Mouse (Mus musculus): ENCODE measurements around the gene Adgrb2. TPM values are rescaled to one million over a fixed set of nuclear protein-coding genes. Genes with fewer than 3 reads are reported as not detected.

Gene Adgrb2
- total RNA-seq, 1 experiment from 2014 or later, result 0.15 TPM

- peak; percentile 9 to 15; a peak in 2 of 4 replicates for ATAC-seq (replicated peaks in 1 of 2; ENCODE audit: insufficient read depth in 1 of 2, low FRiP score in 2 of 2, low TSS enrichment in 1 of 2, low read depth in 1 of 2, poor library complexity in 2 of 2, severe bottlenecking in 2 of 2)
Observed at GRCm38 (mm10) chr4:129983764-129984420, 778 bp upstream of the Adgrb2 start.

- no peak for ATAC-seq (replicated peaks in 1 of 2; ENCODE audit: insufficient read depth in 1 of 2, low FRiP score in 2 of 2, low TSS enrichment in 1 of 2, low read depth in 1 of 2, poor library complexity in 2 of 2, severe bottlenecking in 2 of 2)
Observed at GRCm38 (mm10) chr4:129985161-129985670, 546 bp downstream of the Adgrb2 start.

DNA sequence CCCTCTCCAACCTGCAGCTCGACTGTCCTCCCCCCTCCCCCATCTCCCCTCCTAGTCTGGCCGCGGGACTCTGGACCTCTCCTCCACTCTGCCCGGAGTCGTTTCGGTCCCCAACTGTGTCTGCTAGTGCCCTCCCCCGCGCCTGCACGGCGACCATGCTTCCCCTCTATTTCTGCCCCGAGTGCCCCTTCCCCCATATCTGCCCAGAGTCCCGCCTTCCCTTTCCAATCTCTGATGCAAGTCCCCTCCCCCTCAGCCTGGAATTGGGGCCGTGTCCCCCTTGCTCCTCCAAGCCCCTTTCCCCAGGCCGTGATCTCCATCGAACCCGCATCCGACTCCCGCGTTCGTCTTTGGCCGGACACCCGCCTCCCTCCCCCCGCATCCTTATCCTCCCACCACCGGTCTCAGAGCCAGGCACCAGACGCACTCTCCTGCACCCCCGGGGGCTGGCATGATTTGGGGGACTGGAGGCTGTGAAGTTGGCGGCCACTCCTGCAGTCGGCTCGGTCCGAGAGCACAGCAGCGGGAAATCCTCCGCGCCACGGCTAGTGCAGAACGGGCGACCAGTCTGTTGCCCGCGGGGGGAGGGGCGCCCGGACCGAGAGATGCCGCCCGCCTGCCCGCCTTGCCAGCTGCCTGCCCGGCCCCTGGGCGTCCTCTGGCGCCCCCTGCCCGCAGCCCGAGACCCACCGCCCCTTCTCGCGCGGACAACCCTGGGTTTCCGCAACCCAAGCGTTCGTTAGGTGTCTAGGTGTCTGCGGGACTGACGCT lies 1.2 kb downstream of the Adgrb2 start:
- 0 out of 4 replicates have a peak, but pooled peaks of 1 of the 2 experiments have one; percentile 12 for ATAC-seq (replicated peaks in 1 of 2; ENCODE audit: insufficient read depth in 1 of 2, low FRiP score in 2 of 2, low TSS enrichment in 1 of 2, low read depth in 1 of 2, poor library complexity in 2 of 2, severe bottlenecking in 2 of 2)

DNA sequence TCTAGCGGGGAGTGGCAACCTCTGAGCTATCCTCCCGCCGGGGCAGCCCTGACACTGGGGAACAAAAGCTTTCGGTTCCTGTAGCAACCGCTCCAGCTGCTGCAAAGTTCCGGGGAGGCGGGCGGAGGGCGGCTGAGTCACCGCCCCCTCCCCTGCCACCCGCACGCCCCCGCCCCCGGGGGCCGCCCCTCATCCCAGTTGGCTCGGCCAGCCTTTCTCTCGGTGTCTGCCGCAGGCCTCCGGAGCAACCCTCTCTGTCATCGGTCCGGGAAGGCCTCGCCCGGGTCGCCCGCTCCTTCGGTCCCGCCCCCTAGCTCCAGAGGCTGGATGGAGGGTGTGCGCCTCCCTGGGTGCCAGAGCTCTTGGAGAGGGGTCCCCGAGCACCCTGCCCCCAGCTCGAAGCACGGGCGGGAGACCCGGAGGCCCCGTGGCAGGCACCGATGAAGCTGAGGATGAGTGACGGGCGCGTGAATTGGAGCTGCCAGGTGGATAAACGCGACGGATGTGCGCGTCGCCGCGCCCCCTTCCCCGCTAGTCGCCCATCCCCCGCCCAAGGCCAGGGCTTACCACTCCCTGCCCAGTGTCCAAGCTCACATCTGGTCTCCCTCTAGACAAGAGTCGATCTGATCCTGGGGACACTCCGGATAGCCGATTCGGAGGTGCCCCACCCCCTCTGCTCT lies 3.3 kb downstream of the Adgrb2 start:
- ATAC-seq (replicated peaks in 1 of 2; ENCODE audit: insufficient read depth in 1 of 2, low FRiP score in 2 of 2, low TSS enrichment in 1 of 2, low read depth in 1 of 2, poor library complexity in 2 of 2, severe bottlenecking in 2 of 2), result peak; percentile 31 to 57; a peak in 3 of 4 replicates

DNA sequence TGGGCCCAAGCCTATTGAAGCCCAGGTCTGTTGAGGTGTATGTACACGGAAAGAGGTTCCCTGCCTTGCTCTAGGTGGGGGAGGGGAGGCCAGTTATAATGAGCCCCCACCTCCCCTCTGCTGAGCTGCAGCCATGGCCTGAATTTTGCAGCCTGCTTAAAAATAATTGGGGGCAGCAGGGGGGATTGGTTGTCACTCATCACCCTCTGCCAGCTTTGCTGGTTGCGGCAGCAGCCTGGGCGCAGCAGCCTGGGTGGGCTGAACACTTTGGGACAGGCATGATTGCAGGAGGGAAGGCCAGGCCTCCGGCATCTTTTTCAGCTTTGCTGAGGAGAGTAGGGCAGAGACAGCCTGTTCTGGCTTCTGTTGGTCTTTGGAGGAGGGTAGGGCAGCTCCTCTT lies 5.3 kb downstream of the Adgrb2 start:
- ATAC-seq (replicated peaks in 1 of 2; ENCODE audit: insufficient read depth in 1 of 2, low FRiP score in 2 of 2, low TSS enrichment in 1 of 2, low read depth in 1 of 2, poor library complexity in 2 of 2, severe bottlenecking in 2 of 2), result no peak

DNA sequence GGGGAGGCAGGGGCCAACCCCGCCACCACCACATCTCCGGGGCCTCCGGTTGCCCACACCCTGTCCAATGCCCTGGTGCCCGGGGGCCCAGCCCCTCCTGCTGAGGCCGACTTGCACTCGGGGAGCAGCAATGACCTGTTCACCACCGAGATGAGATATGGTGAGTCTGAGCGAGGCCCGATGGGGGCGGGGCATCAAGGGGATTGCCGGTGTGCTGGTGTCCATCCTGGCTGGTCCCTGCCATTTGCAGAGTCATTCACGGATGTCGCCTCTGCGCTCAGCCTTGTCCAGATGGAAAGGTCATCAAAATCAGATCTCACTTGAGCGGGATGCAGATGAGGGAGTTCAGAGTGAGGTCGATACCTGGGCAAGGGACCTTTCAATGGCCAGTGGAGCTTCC lies 8.1 kb downstream of the Adgrb2 start:
- no peak for ATAC-seq (replicated peaks in 1 of 2; ENCODE audit: insufficient read depth in 1 of 2, low FRiP score in 2 of 2, low TSS enrichment in 1 of 2, low read depth in 1 of 2, poor library complexity in 2 of 2, severe bottlenecking in 2 of 2)

GRCm38 (mm10) chr4:129993213-129993612 lies 8.5 kb downstream of the Adgrb2 start:
- no peak for ATAC-seq (replicated peaks in 1 of 2; ENCODE audit: insufficient read depth in 1 of 2, low FRiP score in 2 of 2, low TSS enrichment in 1 of 2, low read depth in 1 of 2, poor library complexity in 2 of 2, severe bottlenecking in 2 of 2)

- no peak for ATAC-seq (replicated peaks in 1 of 2; ENCODE audit: insufficient read depth in 1 of 2, low FRiP score in 2 of 2, low TSS enrichment in 1 of 2, low read depth in 1 of 2, poor library complexity in 2 of 2, severe bottlenecking in 2 of 2)
Observed at GRCm38 (mm10) chr4:129993944-129994695, 9.4 kb downstream of the Adgrb2 start.

GRCm38 (mm10) chr4:129994728-129995127 lies 10.1 kb downstream of the Adgrb2 start:
- no peak for ATAC-seq (replicated peaks in 1 of 2; ENCODE audit: insufficient read depth in 1 of 2, low FRiP score in 2 of 2, low TSS enrichment in 1 of 2, low read depth in 1 of 2, poor library complexity in 2 of 2, severe bottlenecking in 2 of 2)

GRCm38 (mm10) chr4:129995255-129995654 lies 10.6 kb downstream of the Adgrb2 start:
- ATAC-seq (replicated peaks in 1 of 2; ENCODE audit: insufficient read depth in 1 of 2, low FRiP score in 2 of 2, low TSS enrichment in 1 of 2, low read depth in 1 of 2, poor library complexity in 2 of 2, severe bottlenecking in 2 of 2), result no peak

DNA sequence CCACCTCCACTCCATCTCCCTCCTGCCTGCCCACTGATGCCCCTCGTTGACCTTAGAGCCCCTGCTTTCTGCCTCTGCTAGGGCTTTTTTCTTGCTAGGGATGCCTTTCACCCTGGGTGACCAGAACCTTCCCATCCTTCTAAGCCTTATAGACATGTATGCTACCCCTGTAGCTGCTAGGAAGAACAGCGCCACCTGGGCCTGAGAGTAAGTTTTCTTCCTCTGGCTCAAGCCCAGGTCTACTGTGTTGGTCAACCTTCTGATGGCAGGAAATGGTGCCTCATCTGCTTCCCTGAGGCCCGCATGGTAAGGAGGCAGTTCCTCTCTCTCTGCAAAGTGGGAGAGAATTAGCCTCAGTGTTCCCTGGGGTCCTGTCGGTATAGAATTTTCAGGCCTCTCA lies 11.3 kb downstream of the Adgrb2 start:
- ATAC-seq (replicated peaks in 1 of 2; ENCODE audit: insufficient read depth in 1 of 2, low FRiP score in 2 of 2, low TSS enrichment in 1 of 2, low read depth in 1 of 2, poor library complexity in 2 of 2, severe bottlenecking in 2 of 2), result no peak

DNA sequence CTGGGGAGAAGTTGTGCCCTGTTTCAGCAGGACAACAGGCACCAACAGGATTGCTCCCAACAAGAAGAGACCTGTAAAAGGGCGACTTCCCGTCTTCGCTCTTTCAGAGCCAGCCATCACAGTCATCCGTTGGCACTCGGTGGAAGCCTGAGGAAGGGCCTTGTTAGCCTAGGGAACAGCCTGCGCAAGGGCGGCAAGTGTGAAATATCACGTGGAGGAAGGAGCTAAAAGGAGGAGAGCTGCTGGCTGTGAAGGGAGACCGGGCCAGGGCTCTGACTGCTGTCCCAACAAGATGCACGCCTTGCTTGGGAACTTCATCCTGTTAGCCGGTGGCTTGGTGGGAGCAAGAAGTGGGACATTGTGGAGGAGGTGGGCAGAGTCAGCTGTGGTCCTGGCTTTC lies 13.5 kb downstream of the Adgrb2 start:
- no peak for ATAC-seq (replicated peaks in 1 of 2; ENCODE audit: insufficient read depth in 1 of 2, low FRiP score in 2 of 2, low TSS enrichment in 1 of 2, low read depth in 1 of 2, poor library complexity in 2 of 2, severe bottlenecking in 2 of 2)

GRCm38 (mm10) chr4:130001710-130002109 lies 17.0 kb downstream of the Adgrb2 start:
- ATAC-seq (replicated peaks in 1 of 2; ENCODE audit: insufficient read depth in 1 of 2, low FRiP score in 2 of 2, low TSS enrichment in 1 of 2, low read depth in 1 of 2, poor library complexity in 2 of 2, severe bottlenecking in 2 of 2), result peak in 1 of 2 experiments; percentile 27; a peak in 2 of 4 replicates

GRCm38 (mm10) chr4:130002157-130002556 lies 17.5 kb downstream of the Adgrb2 start:
- ATAC-seq (replicated peaks in 1 of 2; ENCODE audit: insufficient read depth in 1 of 2, low FRiP score in 2 of 2, low TSS enrichment in 1 of 2, low read depth in 1 of 2, poor library complexity in 2 of 2, severe bottlenecking in 2 of 2), result 0 out of 4 replicates have a peak, but pooled peaks of 1 of the 2 experiments have one; percentile 10

DNA sequence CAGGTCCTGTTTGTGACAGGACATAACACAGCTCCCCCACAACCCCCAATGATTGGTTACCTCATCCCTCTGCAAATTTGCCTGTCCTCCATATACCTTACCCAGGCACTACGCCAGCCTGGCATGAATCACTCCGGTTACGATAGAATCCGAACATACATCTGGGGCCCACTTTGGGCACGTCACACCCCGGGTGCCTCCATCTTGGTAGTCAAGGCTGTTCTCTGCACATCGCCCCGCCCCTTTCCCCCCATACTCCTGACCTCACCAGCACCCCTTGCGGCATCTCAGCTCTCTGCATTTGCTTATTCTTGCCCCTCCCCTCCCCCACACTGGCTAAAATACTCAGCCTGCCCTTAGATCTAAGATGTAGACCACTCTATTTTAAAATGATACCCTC lies 20.9 kb downstream of the Adgrb2 start:
- no peak for ATAC-seq (replicated peaks in 1 of 2; ENCODE audit: insufficient read depth in 1 of 2, low FRiP score in 2 of 2, low TSS enrichment in 1 of 2, low read depth in 1 of 2, poor library complexity in 2 of 2, severe bottlenecking in 2 of 2)

DNA sequence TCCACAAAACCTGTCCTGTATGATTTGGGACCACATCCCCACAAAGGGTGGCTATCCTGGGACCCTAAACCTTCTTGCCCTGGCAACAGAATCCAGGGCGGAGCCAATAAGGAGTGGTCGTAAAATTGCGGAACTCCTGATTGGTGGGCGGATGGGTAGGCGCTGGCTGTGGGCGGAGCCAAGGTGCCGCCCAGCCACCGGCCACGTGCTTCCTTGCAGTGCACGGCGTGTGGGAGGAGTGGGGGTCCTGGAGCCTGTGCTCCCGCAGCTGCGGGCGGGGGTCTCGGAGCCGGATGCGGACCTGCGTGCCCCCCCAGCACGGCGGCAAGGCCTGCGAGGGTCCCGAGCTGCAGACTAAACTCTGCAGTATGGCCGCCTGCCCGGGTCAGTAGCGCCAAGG lies 21.9 kb downstream of the Adgrb2 start:
- ATAC-seq (replicated peaks in 1 of 2; ENCODE audit: insufficient read depth in 1 of 2, low FRiP score in 2 of 2, low TSS enrichment in 1 of 2, low read depth in 1 of 2, poor library complexity in 2 of 2, severe bottlenecking in 2 of 2), result peak; percentile 29 to 62; a peak in 2 of 4 replicates

DNA sequence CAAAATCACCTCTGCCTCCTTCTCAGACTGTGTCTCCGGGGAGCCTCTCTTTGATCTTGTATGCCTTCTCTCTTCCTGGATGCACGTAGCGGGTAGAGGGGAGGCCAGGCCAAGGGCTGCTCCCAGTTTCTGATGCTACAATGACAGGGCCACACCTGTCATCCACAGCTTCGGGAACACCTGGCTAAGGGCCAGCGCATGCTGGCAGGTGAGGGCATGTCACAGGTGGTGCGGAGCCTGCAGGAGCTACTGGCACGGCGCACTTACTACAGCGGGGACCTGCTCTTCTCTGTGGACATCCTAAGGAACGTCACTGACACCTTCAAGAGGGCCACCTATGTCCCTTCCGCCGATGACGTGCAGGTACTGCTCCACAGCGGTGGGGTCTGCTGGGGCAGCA lies 24.4 kb downstream of the Adgrb2 start:
- no peak for ATAC-seq (replicated peaks in 1 of 2; ENCODE audit: insufficient read depth in 1 of 2, low FRiP score in 2 of 2, low TSS enrichment in 1 of 2, low read depth in 1 of 2, poor library complexity in 2 of 2, severe bottlenecking in 2 of 2)

All from hematopoietic stem cell, adult 5-6 weeks (primary cell).